Mouse (Mus musculus): ENCODE measurements around the gene Cox14.
"Not testable (repeated sequence)": the region's sequence is repeated elsewhere in the genome, so short reads cannot be mapped to it uniquely, and the experiment has no call there.

The Cox14 gene

GRCm38 (mm10) chr15:99725341-99726155, at the start of gene Cox14:
Gene Cox14, plus strand, starts transcription at chr15:99725618.
- DNase-seq: peak; percentile 97

GRCm38 (mm10) chr15:99677089-99677488, 48.3 kb upstream of the Cox14 start:
- no peak for DNase-seq

GRCm38 (mm10) chr15:99678063-99678800, 47.2 kb upstream of the Cox14 start:
- DNase-seq: no peak

GRCm38 (mm10) chr15:99679008-99679407, 46.4 kb upstream of the Cox14 start:
- no peak for DNase-seq

- DNase-seq: no peak
Measured at GRCm38 (mm10) chr15:99682880-99683279, 42.5 kb upstream of the Cox14 start.

GRCm38 (mm10) chr15:99684156-99684555, 41.3 kb upstream of the Cox14 start:
- no peak for DNase-seq

GRCm38 (mm10) chr15:99688712-99689111, 36.7 kb upstream of the Cox14 start:
- peak; percentile 61 for DNase-seq

- no peak for DNase-seq
Measured at GRCm38 (mm10) chr15:99690924-99691323, 34.5 kb upstream of the Cox14 start.

- no peak for DNase-seq
Measured at GRCm38 (mm10) chr15:99691976-99692375, 33.4 kb upstream of the Cox14 start.

- DNase-seq: no peak
Measured at GRCm38 (mm10) chr15:99697309-99697708, 28.1 kb upstream of the Cox14 start.

GRCm38 (mm10) chr15:99698533-99699085, 26.8 kb upstream of the Cox14 start:
- DNase-seq: no peak

GRCm38 (mm10) chr15:99699715-99700114, 25.7 kb upstream of the Cox14 start:
- no peak for DNase-seq

GRCm38 (mm10) chr15:99700219-99701106, 25.0 kb upstream of the Cox14 start:
- DNase-seq: no peak

GRCm38 (mm10) chr15:99701640-99701998, 23.8 kb upstream of the Cox14 start:
- DNase-seq: not testable (repeated sequence)

GRCm38 (mm10) chr15:99701999-99702900, 23.2 kb upstream of the Cox14 start, which contains the start of gene Smarcd1:
Gene Smarcd1, plus strand, starts transcription at chr15:99702129.
- peak; percentile 95 for DNase-seq

- no peak for DNase-seq
Measured at GRCm38 (mm10) chr15:99703104-99703503, 22.3 kb upstream of the Cox14 start.

GRCm38 (mm10) chr15:99703676-99704040, 21.8 kb upstream of the Cox14 start:
- DNase-seq: no peak

GRCm38 (mm10) chr15:99704041-99704681, 21.3 kb upstream of the Cox14 start:
- DNase-seq: peak; percentile 81

GRCm38 (mm10) chr15:99704881-99705280, 20.5 kb upstream of the Cox14 start:
- DNase-seq: no peak

- peak; percentile 64 for DNase-seq
Measured at GRCm38 (mm10) chr15:99705440-99706048, 19.9 kb upstream of the Cox14 start, which contains the start of gene Gm17349. Gene Gm17349, minus strand, starts transcription at chr15:99705490.

- DNase-seq: no peak
Measured at GRCm38 (mm10) chr15:99708176-99708575, 17.2 kb upstream of the Cox14 start.

Data from kidney, postnatal 14 days (tissue).